Mouse (Mus musculus) E14TG2a.4 (cell line): ENCODE measurements around the gene Scamp1.

Experiments
- CTCF ChIP-seq: conservative IDR thresholded peaks from 2 replicates; pipeline ENCODE4 v1.5.1; 2014; ENCODE audit warnings: low read length
- NANOG ChIP-seq: IDR thresholded peaks from 2 replicates; pipeline ENCODE4 v1.6.1; 2014; ENCODE audit warnings: borderline replicate concordance, low read length, mixed read lengths
- POU5F1 ChIP-seq: IDR thresholded peaks from 2 replicates; pipeline ENCODE4 v1.6.1; 2014; ENCODE audit warnings: low read length, borderline replicate concordance

GRCm38 (mm10) chr13:94185631-94186030 lies 100.0 kb downstream of the Scamp1 start:
- no peak for TF ChIP-seq CTCF
- TF ChIP-seq NANOG: no peak
- no peak for TF ChIP-seq POU5F1
